Mouse (Mus musculus) ovary, adult 18-20 months (tissue): ENCODE data around the gene Usp35.

Source experiments
- DNase-seq: peaks from one replicate; pipeline ENCODE4 v3.0.0; 2022; ENCODE audit warnings: low spot score, mixed read lengths

The Usp35 gene

DNA sequence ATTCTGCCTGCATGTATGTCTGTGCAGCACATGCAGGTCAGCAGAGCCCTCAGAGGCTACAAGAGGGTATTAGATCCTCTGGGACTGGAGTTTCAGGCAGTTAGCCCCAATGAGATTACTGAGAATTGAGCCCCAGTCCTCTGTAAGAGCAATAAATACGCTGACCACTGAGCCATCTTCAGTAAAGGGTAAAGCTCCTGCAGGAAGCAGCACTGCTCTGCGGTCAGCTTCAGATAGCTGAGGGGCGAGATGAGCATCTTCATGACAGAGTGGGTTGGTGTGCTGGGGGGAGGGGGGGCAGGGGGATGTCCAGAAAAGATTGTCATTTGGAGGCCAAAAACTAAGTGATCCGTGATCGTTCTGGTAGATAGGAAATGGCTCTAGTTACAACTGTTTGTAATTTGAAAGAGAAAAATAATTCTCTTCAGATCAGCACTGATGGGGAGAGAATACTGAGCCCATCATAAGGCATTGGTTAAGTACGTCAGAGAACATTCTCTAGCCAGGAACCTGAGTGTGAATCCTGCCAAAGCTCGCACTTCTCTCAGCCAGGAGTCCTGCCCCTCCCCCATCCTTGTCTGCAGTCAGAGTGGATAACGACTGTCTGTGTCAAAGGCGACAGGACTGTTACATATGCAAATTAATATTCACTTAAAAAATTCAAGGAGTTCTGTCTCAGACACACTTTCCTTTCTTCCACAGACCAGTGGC, 14.4 kb upstream of the Usp35 start:
- no peak for DNase-seq

- no peak for DNase-seq
Measured at GRCm38 (mm10) chr7:97345229-97345871, 13.5 kb upstream of the Usp35 start.

GRCm38 (mm10) chr7:97344655-97345054, 12.8 kb upstream of the Usp35 start:
- DNase-seq, result no peak

- DNase-seq, result no peak
Measured at GRCm38 (mm10) chr7:97342961-97343360, 11.1 kb upstream of the Usp35 start.

GRCm38 (mm10) chr7:97340907-97341849, 9.4 kb upstream of the Usp35 start:
- DNase-seq, result no peak

GRCm38 (mm10) chr7:97339623-97340022, 7.8 kb upstream of the Usp35 start:
- no peak for DNase-seq

DNA sequence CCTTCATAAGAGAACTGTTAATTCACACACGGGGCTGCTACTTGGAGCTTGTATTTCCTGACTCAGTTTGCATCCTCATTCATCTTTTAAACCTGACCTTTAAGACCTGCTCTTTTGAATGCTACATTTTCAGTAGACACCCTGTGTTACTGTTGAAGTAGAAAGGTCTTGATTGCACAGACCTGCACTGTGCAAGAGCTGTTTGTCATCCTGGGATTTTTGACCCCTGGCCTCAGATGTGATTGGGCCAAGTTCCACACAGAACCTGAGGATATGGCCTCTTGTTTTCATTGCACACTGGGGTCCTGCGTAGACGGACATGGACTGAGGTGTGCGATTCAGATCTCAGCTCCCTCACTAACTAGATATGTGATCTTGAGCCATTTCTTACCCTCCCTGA, 6.8 kb upstream of the Usp35 start:
- DNase-seq, result no peak

- DNase-seq, result no peak
Measured at GRCm38 (mm10) chr7:97336678-97337077, 4.9 kb upstream of the Usp35 start.

- no peak for DNase-seq
Measured at GRCm38 (mm10) chr7:97334406-97334805, 2.6 kb upstream of the Usp35 start.

GRCm38 (mm10) chr7:97333113-97333898, 1.5 kb upstream of the Usp35 start:
- DNase-seq, result no peak

GRCm38 (mm10) chr7:97332667-97333041, 834 bp upstream of the Usp35 start:
- DNase-seq, result no peak

DNA sequence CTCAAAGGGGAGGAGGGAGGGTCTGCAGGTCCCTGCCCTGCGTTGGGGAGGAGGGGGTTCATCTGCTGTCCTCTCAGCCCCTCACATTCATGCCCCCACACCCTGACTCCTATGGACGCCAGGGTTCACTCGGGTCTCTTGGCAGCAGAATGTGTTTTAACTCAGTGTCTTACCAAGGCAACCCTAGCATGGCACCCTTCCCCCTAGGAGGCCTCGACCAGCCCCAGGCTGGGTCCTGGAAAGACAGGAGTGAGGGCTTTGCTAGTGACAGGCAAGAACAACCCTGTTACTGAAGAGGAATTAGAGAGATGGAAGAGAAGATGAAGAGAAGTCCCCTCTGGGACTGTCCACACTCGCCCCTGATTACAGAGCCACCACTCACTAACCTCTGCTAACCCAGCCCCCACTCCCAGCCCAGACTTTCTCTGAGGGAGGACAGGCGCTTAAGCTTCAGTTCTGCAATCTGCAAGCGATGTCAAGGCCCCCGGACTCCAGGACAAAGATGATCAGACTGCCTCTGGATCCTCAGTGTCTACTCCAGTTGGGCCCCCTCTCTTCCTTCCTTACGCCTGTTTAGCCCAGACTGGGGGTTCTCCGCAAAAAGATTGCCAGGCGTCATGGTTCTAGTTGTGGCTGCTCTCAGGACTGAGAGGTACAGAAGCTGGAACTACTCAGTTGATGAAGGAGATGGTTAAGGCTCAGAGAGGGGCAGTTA, 732 bp downstream of the Usp35 start:
- no peak for DNase-seq

DNA sequence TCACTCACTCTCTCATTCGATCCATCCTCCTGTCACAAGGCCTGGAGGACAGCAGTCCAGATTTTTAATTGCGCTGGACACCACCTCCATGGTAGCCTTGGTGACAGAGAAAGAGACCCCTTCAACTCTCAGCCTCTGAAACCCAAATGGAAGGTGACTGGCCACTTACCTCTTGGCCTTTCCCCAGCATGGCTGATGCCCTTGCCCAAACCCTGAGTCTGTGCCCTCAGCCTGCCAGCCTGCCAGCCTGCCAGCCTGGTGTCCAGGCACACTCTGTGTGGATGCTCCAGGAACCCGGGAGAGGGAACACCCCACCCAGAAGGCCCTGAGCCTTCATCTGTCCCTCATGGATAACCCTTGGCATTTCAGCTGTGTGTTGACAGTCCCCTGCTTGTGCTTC, 2.1 kb downstream of the Usp35 start:
- DNase-seq, result no peak

- no peak for DNase-seq
Measured at GRCm38 (mm10) chr7:97328891-97329588, 2.8 kb downstream of the Usp35 start.

DNA sequence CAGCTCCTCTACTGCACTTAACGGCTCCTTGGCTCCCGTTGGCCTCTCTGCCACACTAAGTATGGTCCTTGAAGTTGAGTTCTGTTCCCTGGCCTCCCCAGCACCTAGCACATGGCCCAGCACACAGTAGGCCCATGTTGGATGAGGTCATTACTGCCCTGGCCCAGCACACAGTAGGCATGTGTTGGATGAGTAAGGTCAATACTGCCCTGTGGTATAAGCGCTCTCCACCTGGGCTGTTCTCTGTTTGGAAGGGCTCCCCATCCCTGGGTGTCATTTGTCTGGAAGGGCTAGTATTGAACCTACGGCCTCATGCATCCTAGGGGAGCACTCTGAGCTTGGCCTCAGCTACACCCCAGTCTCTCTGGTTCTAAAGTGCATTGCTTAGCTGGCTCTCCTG, 4.4 kb downstream of the Usp35 start:
- DNase-seq, result no peak

- DNase-seq, result no peak
Measured at GRCm38 (mm10) chr7:97325156-97325985, 6.4 kb downstream of the Usp35 start.

DNA sequence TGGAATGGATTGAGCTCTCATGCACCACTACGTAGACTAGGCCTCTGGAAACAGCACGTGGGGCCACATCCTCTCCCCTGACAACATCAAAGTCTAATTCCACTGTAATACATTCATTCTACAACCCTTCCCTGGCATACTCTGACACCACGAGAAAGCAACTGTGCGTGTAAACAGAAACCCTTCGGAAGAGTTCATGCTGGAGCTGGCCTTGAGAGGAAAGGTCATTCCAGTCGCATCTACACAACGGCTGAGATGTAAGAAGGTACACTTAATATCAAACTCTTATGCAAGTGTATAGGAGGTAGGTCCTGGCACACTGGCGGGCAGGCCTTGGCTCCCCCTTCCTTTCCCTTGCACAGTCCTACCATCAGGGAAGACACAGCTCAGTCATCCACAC, 7.5 kb downstream of the Usp35 start:
- DNase-seq, result no peak

DNA sequence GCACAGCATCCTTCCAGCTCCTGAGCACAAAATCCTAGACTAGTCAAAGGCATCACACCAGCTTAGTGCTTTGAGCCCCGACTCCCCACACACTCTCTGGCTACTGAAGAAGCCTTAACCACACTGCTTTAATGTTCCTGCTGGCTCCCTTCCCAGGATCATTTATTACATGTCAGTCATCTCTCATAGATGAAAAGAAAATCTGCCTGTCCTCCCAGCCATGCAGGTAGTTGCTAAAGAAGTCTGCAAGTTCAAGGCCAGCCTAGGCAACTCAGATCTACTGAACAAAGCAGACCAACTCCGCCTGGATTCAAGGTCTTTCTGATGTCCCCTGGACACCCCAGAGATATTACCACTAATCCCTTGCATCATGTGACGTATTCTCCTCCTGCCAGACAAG, 14.1 kb downstream of the Usp35 start:
- no peak for DNase-seq

DNA sequence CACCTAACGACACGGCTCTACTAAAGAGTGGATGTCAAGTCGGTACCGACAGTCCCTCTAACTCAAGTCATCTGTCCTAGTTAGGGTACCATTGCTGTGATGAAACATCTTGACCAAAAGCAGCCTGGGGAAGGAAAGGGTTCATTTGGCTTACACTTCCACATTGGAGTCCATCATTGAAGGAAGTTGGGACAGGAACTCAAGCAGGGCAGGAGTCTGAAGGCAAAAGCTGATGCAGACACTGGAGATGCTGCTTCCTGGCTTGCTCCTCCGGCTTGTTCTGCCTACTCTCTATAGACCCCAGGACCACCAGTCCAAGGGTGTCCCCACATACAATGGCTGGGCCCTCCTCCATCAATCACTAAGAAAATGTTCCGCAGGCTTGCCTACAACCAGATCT, 16.2 kb downstream of the Usp35 start:
- no peak for DNase-seq

GRCm38 (mm10) chr7:97314646-97315045, 17.2 kb downstream of the Usp35 start:
- DNase-seq, result no peak
